Mouse (Mus musculus) embryonic facial prominence, embryonic 13.5 days (tissue): Measurements from ENCODE around the gene Eif4a2. TPM values are rescaled to one million over a fixed set of nuclear protein-coding genes. Genes with fewer than 3 reads are reported as not detected.
A peak's percentile ranks its signal among the peaks of the same experiment; 100 is the strongest.
"Not testable (repeated sequence)": the region's sequence is repeated elsewhere in the genome, so short reads cannot be mapped to it uniquely, and the experiment has no call there.

Source experiments
- ATAC-seq: fragments of 200-750 bp; cut with Nextera tagmentation; 2 replicates; pipeline ENCODE4 v1.8.0; 2017; ENCODE audit warnings: low read depth; ENCODE audit not compliant: insufficient number of reproducible peaks, insufficient read depth, low FRiP score, low TSS enrichment
- H3K27ac ChIP-seq: fragments of 300-500 bp; sonication (generic); 2 replicates; pipeline ENCODE4 v1.5.1; 2015; ENCODE audit warnings: moderate library complexity, mild to moderate bottlenecking, inconsistent platforms
- H3K27me3 ChIP-seq: fragments of 300-500 bp; sonication (generic); 2 replicates; pipeline ENCODE4 v1.6.1; 2015; ENCODE audit warnings: mild to moderate bottlenecking, inconsistent platforms
- H3K36me3 ChIP-seq: fragments of 300-500 bp; sonication (generic); 2 replicates; pipeline ENCODE4 v1.6.1; 2015; ENCODE audit warnings: mild to moderate bottlenecking, inconsistent platforms
- H3K4me1 ChIP-seq: fragments of 300-500 bp; sonication (generic); 2 replicates; pipeline ENCODE4 v1.6.1; 2015; ENCODE audit warnings: inconsistent platforms
- H3K4me2 ChIP-seq: fragments of 300-500 bp; sonication (generic); 2 replicates; pipeline ENCODE4 v1.6.1; 2015; ENCODE audit warnings: moderate library complexity, mild to moderate bottlenecking, inconsistent platforms
- H3K4me3 ChIP-seq: fragments of 300-500 bp; sonication (generic); 2 replicates; pipeline ENCODE4 v1.5.1; 2015; ENCODE audit warnings: mild to moderate bottlenecking, inconsistent platforms
- H3K9ac ChIP-seq: fragments of 300-500 bp; sonication (generic); 2 replicates; pipeline ENCODE4 v1.6.1; 2015; ENCODE audit warnings: mild to moderate bottlenecking, inconsistent platforms
- H3K9me3 ChIP-seq: fragments of 300-500 bp; sonication (generic); 2 replicates; pipeline ENCODE4 v1.6.1; 2016; ENCODE audit warnings: inconsistent platforms
- WGBS: fragments of 180-500 bp; shearing (Covaris S2); methylation state at CpG from one replicate; pipeline ENCODE4 v1.1.7; 2015; ENCODE audit warnings: mixed read lengths; 5-methylcytosine and 5-hydroxymethylcytosine counted together
- polyA plus RNA-seq: library from polyadenylated mRNA; unstranded; fragments of >200 nt; fragmentation: Nextera tagmentation; extraction: Ambion mirVana; gene quantifications from 2 replicates; pipeline ENCODE4 v1.2.1, GENCODE M21; 2015

Eif4a2 gene
- 255 and 283 TPM in 2 replicates for polyA plus RNA-seq

GRCm38 (mm10) chr16:23107231-23107942, at the start of gene Eif4a2:
Eif4a2 (plus strand) TSS chr16:23107444.
- Histone ChIP-seq H3K4me2 (peak within 1 kb of the TSS; percentile 74), H3K27me3 (no peaks in the 10 kb centered on the region), H3K9ac (peak within 1 kb of the TSS; percentile 100), H3K27ac (peak within 1 kb of the TSS; percentile 98), H3K36me3 (peaks cover 37% of the 10 kb centered on the region), H3K4me1 (peaks cover 31% of the 10 kb centered on the region), H3K9me3 (no peaks in the 10 kb centered on the region), H3K4me3 (peak within 1 kb of the TSS; percentile 96)
- WGBS = under 1% methylated on average over 71 of the region's 71 CpGs
- ATAC-seq = peak; percentile 90

GRCm38 (mm10) chr16:23057668-23058447, 49.4 kb upstream of the Eif4a2 start, which contains the start of gene Kng1:
Kng1 (plus strand) TSS chr16:23057865.
- H3K4me3 ChIP-seq, H3K9ac ChIP-seq, H3K27me3 ChIP-seq, H3K4me1 ChIP-seq, H3K36me3 ChIP-seq, H3K9me3 ChIP-seq, ATAC-seq, H3K4me2 ChIP-seq, H3K27ac ChIP-seq: not testable (repeated sequence)
- 64% methylated on average over 1 of the region's 1 CpGs for WGBS

GRCm38 (mm10) chr16:23059630-23060029, 47.6 kb upstream of the Eif4a2 start:
- not testable (repeated sequence) for H3K27me3 ChIP-seq, H3K27ac ChIP-seq, H3K4me1 ChIP-seq, H3K9ac ChIP-seq, H3K4me3 ChIP-seq, H3K4me2 ChIP-seq, H3K36me3 ChIP-seq, ATAC-seq, H3K9me3 ChIP-seq
- 60% methylated on average over 4 of the region's 4 CpGs for WGBS

GRCm38 (mm10) chr16:23060781-23061325, 46.4 kb upstream of the Eif4a2 start:
- H3K4me1 ChIP-seq, H3K36me3 ChIP-seq, H3K4me3 ChIP-seq, H3K4me2 ChIP-seq, H3K9ac ChIP-seq, H3K27ac ChIP-seq, H3K27me3 ChIP-seq, ATAC-seq, H3K9me3 ChIP-seq: not testable (repeated sequence)
- WGBS = 87% methylated on average over 5 of the region's 5 CpGs

GRCm38 (mm10) chr16:23077516-23077915, 29.7 kb upstream of the Eif4a2 start:
- not testable (repeated sequence) for H3K4me1 ChIP-seq, H3K4me2 ChIP-seq, H3K4me3 ChIP-seq, H3K36me3 ChIP-seq, H3K9ac ChIP-seq, H3K9me3 ChIP-seq, H3K27me3 ChIP-seq, ATAC-seq, H3K27ac ChIP-seq
- 85% methylated on average over 6 of the region's 6 CpGs for WGBS

- not testable (repeated sequence) for H3K27ac ChIP-seq, ATAC-seq, H3K4me3 ChIP-seq, H3K36me3 ChIP-seq, H3K27me3 ChIP-seq, H3K9ac ChIP-seq, H3K9me3 ChIP-seq, H3K4me1 ChIP-seq, H3K4me2 ChIP-seq
- WGBS = 85% methylated on average over 8 of the region's 8 CpGs
Observed at GRCm38 (mm10) chr16:23087159-23087558, 20.1 kb upstream of the Eif4a2 start.

GRCm38 (mm10) chr16:23087712-23088111, 19.5 kb upstream of the Eif4a2 start:
- WGBS = 55% methylated on average over 4 of the region's 4 CpGs
- H3K9ac ChIP-seq, H3K4me1 ChIP-seq, H3K9me3 ChIP-seq, H3K4me3 ChIP-seq, H3K4me2 ChIP-seq, H3K27me3 ChIP-seq, H3K27ac ChIP-seq, H3K36me3 ChIP-seq, ATAC-seq: not testable (repeated sequence)

- H3K4me2 ChIP-seq = not testable (repeated sequence)
- 89% methylated on average over 1 of the region's 1 CpGs for WGBS
Observed at GRCm38 (mm10) chr16:23088491-23088890, 18.8 kb upstream of the Eif4a2 start.

GRCm38 (mm10) chr16:23091345-23091744, 15.9 kb upstream of the Eif4a2 start:
- not testable (repeated sequence) for H3K27me3 ChIP-seq, ATAC-seq, H3K9ac ChIP-seq, H3K27ac ChIP-seq, H3K36me3 ChIP-seq, H3K4me3 ChIP-seq, H3K4me2 ChIP-seq, H3K9me3 ChIP-seq, H3K4me1 ChIP-seq

More at GRCm38 (mm10) chr16:23088491-23088890, 18.8 kb upstream of the Eif4a2 start:
- not testable (repeated sequence) for ATAC-seq, H3K27me3 ChIP-seq, H3K36me3 ChIP-seq, H3K9ac ChIP-seq, H3K4me3 ChIP-seq, H3K27ac ChIP-seq, H3K4me1 ChIP-seq, H3K9me3 ChIP-seq

- 79% methylated on average over 13 of the region's 13 CpGs for WGBS
- no peaks in the 10 kb centered on the region for H3K4me1 ChIP-seq
- ATAC-seq = no peak
- H3K36me3 ChIP-seq = no peaks in the 10 kb centered on the region
- H3K27me3 ChIP-seq = no peaks in the 10 kb centered on the region
- H3K4me3 ChIP-seq = no peak overlapping the region
- H3K4me2 ChIP-seq = no peak overlapping the region
- H3K27ac ChIP-seq = no peak overlapping the region
- H3K9ac ChIP-seq = no peak overlapping the region
- H3K9me3 ChIP-seq = no peaks in the 10 kb centered on the region
Observed at GRCm38 (mm10) chr16:23093321-23093953, 13.8 kb upstream of the Eif4a2 start.

- H3K36me3 ChIP-seq = no peaks in the 10 kb centered on the region
- H3K4me1 ChIP-seq = no peaks in the 10 kb centered on the region
- H3K9me3 ChIP-seq = no peaks in the 10 kb centered on the region
- no peak overlapping the region for H3K9ac ChIP-seq
- no peak overlapping the region for H3K4me3 ChIP-seq
- H3K4me2 ChIP-seq = no peak overlapping the region
- WGBS = 89% methylated on average over 6 of the region's 6 CpGs
- no peak overlapping the region for H3K27ac ChIP-seq
- no peaks in the 10 kb centered on the region for H3K27me3 ChIP-seq
- ATAC-seq = no peak
Observed at GRCm38 (mm10) chr16:23094136-23094535, 13.1 kb upstream of the Eif4a2 start.
